Mouse (Mus musculus) Patski (cell line): ENCODE results near the gene Anapc13. TPM values are rescaled to one million over a fixed set of nuclear protein-coding genes. Genes with fewer than 3 reads are reported as not detected.

Experiments used
- ATAC-seq: fragments of 100-300 bp; one replicate; pipeline ENCODE4 v1.8.0; 2021
- CTCF ChIA-PET: fragments of 350-600 bp; sonication (Branson Sonifier 250); formaldehyde crosslinking; loops from one replicate; lab custom pipeline; 2022; ENCODE audit warnings: inconsistent platforms; lab: Charles Lee
- POLR2A ChIA-PET: fragments of 350-600 bp; sonication (Branson Sonifier 250); formaldehyde crosslinking; loops from one replicate; lab custom pipeline; 2022; ENCODE audit warnings: antibody characterized with exemption, inconsistent platforms; lab: Charles Lee
- DNase-seq: peaks from one replicate; pipeline ENCODE4 v3.0.0-alpha.2; 2011; ENCODE audit warnings: low read depth, low spot score
- H3K27me3 ChIP-seq: fragments of 371-371 bp; one replicate; pipeline ENCODE4 v1.5.1; 2021
- CTCF ChIP-seq: fragments of 100-300 bp; IDR thresholded peaks from one replicate; pipeline ENCODE4 v1.5.1; 2021
- in situ Hi-C: fragments of 300-500 bp; cut with MboI; formaldehyde crosslinking; loops from 3 replicates; pipeline ENCODE4 v1.11.1; 2018; ENCODE audit warnings: low pct_unique_long_range_greater_than_20kb, mixed read lengths
- polyA plus RNA-seq: library from polyadenylated mRNA; unstranded; gene quantifications from one replicate; pipeline ENCODE4 v1.2.3, GENCODE M21; 2021

The Anapc13 gene
- polyA plus RNA-seq = 113 TPM

DNA sequence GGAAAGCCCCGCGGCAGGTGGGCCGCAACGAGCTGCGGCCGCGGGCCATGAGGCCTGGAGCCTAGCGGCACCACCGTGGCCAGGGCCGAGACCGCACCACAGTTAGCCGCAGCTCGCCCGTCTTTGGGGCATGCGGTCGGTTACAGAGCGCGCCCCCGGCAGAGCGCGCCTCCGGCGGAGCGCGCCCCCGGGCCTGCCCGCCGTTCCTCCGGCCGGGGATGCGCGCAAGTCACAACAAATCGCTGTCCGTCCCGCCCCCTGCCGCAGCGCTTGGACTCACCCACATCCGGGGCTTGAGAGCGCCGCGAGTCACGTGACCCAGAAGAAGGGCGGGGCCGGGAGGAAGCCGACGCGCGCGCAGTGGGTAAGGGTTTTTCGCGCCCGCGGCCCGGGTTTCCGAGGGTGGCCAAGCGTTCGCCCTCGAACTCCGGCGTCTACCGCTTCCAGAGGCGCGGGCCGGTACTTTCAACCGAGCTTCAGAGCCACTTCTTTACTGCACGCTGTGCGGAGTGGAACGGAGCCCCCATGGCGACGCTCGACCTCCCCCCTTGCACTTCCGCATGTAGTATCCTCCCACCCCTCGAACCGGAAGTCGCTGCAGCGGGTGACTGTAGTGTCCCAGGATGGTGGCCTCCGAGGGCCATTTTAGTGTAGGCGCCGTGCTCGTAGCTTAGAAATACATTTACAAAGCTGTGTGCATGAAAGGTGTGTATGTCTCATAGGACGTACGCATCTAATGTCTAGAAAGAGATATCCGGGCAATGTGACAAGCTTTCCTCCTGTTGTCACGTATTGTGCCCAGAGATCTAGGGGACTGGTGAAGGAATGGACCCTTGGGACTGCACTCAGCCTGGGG lies at the start of gene Anapc13, which contains the start of gene Cep63:
Anapc13 (plus strand) TSS at position 314 of the 856 bp plus-strand sequence.
Cep63 (minus strand) TSS at position 552 of the 856 bp plus-strand sequence.
- no peaks in the 10 kb centered on the region for H3K27me3 ChIP-seq
- in situ Hi-C loops = loop anchor here (10.0 kb wide), 1 partner anchor 679 kb away; the partner anchor contains the start of genes 1300017J02Rik and Topbp1
- DNase-seq (peak; percentile 71), ATAC-seq (peak; percentile 77)
- ChIA-PET CTCF (interaction anchor here (1.7 kb wide), 1 partner anchor 10 kb away, joined by 5 read pairs; no protein-coding TSS in a partner anchor), POLR2A (interaction anchor here (0.5 to 1.3 kb wide), 4 partner anchors 10 to 365 kb away, joined by 3 to 4 read pairs (median 4); no protein-coding TSS in a partner anchor)
- TF ChIP-seq CTCF = no peak

DNA sequence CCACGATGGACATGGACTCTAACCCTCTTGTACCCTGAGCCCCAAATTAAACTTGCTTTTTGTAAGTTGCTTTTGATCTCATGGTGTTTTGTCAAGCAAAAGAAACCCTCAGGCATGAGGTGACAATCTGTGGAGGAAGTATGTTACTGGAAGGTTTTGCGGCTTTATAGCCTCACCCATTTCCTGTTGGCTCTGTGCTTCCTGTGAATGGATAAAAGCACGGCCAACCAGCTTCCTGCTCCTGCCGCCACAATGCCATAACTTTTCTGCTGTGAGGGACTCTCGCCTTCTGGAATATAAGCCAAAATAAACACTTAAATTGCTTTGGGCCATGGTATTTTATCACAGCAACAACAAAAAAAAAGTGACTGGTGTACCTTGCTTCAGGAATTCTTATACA lies 48.6 kb upstream of the Anapc13 start:
- in situ Hi-C loops = no loop called here
- DNase-seq (no peak), ATAC-seq (no peak)
- CTCF ChIA-PET = interaction anchor here (1.2 kb wide), 1 partner anchor 14 kb away, joined by 3 read pairs; no protein-coding TSS in a partner anchor
- TF ChIP-seq CTCF = no peak
- POLR2A ChIA-PET = no interaction called here
- no peaks in the 10 kb centered on the region for H3K27me3 ChIP-seq

DNA sequence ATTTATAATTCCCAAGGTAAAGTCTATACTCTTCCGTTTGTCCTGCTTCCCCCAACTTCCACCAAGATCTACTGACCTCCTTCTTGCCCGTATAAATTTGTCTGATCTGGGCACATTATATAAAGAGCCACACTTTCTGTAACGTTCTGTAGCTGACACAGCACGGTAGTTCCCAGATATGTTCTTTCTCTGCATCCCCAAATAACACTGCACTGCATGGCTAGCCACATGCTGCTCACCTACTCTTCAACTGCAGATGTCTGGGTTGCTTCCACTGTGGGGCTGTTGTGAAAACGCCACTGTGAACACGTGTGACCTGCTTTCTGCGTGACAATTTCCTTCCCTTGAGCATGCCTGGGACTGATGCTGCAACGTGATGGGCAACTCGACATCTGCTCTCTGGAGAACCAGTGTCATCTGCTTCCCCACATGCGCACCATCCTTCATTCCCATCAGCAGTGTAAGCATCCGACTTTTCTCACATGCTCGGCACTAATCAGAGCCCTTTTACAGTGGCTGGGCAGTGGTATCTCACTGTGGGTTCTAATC lies 44.1 kb upstream of the Anapc13 start:
- TF ChIP-seq CTCF = no peak
- CTCF ChIA-PET = no interaction called here
- no peak for DNase-seq
- no peaks in the 10 kb centered on the region for H3K27me3 ChIP-seq
- POLR2A ChIA-PET = no interaction called here
- no peak for ATAC-seq
- in situ Hi-C loops = no loop called here

GRCm38 (mm10) chr9:102587347-102587746 lies 38.7 kb upstream of the Anapc13 start:
- in situ Hi-C loops = no loop called here
- no peak for ATAC-seq
- CTCF ChIA-PET = interaction anchor here (1.4 kb wide), 1 partner anchor 11 kb away, joined by 5 read pairs; no protein-coding TSS in a partner anchor
- no peak for TF ChIP-seq CTCF
- DNase-seq = no peak
- POLR2A ChIA-PET = no interaction called here
- H3K27me3 ChIP-seq = no peaks in the 10 kb centered on the region

- ATAC-seq = no peak
Measured at GRCm38 (mm10) chr9:102594667-102595393, 31.3 kb upstream of the Anapc13 start.

DNA sequence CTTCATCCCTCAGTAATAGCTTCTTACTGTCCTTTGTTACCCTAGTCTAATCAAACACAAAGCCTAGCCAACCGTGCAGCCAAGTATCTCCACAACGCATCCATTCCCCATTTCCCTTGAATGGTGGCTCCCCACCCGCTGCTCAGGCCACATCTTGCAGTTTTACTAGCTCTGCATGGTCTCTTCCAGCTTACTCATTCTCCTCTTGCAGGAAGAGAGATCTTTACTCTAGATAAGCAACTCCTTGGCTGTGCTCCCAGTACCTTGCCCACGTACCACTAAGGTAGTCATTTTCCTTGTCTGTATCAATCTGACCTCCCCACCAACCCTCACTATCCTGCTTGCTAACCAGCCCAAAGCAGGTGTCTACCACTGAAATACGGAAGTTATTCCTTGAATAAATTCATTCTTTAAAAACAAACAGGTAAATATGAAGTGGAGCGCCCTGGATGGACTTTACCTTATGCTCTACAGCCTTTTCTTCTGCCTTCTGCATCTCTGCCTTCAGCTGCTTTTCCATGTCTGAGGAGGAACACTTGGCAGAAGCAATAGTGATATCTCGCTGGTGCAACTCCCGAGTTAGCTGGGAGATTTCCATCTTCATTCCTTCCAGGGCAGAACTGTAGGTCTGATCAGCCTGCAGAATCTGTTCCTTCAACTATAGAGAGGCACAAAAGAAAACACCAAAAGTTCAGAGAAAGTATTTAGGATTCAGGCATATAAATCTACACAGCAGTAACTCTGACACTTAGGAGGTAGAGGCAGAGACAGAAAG lies 30.2 kb upstream of the Anapc13 start:
- DNase-seq (no peak), ATAC-seq (no peak)
- CTCF ChIA-PET = interaction anchor here (1.3 kb wide), 1 partner anchor 25 kb away, joined by 3 read pairs; no protein-coding TSS in a partner anchor
- no peaks in the 10 kb centered on the region for H3K27me3 ChIP-seq
- TF ChIP-seq CTCF = no peak
- POLR2A ChIA-PET = interaction anchor here (0.6 kb wide), 1 partner anchor 297 kb away, joined by 3 read pairs; no protein-coding TSS in a partner anchor
- in situ Hi-C loops = no loop called here

More at GRCm38 (mm10) chr9:102594667-102595393, 31.3 kb upstream of the Anapc13 start:
- no peak for DNase-seq
- ChIA-PET POLR2A (no interaction called here), CTCF (interaction anchor here (1.2 kb wide), 1 partner anchor 24 kb away, joined by 3 read pairs; no protein-coding TSS in a partner anchor)
- in situ Hi-C loops = no loop called here
- no peaks in the 10 kb centered on the region for H3K27me3 ChIP-seq
- TF ChIP-seq CTCF = no peak

GRCm38 (mm10) chr9:102601187-102601586 lies 24.9 kb upstream of the Anapc13 start:
- TF ChIP-seq CTCF = no peak
- CTCF ChIA-PET = interaction anchor here (1.1 to 1.3 kb wide), 2 partner anchors 21 to 30 kb away, joined by 3 read pairs; no protein-coding TSS in a partner anchor
- ATAC-seq (no peak), DNase-seq (no peak)
- H3K27me3 ChIP-seq = no peaks in the 10 kb centered on the region
- POLR2A ChIA-PET = no interaction called here
- in situ Hi-C loops = no loop called here

DNA sequence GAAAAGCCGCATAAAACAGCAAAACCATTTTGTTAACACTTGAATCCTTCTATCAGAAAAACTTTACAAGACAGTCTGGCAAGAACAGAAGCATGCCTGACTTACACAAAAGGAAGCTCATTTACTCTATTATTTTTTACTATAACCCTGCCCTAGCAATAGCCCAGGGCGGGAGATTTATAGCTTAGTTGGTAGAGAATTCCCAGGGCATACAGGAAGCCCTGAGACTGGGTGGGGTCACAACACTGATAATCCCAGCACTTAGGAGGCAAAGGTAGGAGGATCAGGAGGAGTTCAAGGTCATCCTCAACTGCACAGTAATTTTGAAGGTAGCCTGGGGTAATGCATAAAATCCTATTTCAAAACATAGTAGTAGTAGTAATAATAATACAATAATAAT lies 24.4 kb upstream of the Anapc13 start:
- DNase-seq (no peak), ATAC-seq (no peak)
- POLR2A ChIA-PET = no interaction called here
- TF ChIP-seq CTCF = no peak
- in situ Hi-C loops = no loop called here
- CTCF ChIA-PET = interaction anchor here (1.1 to 1.3 kb wide), 2 partner anchors 20 to 31 kb away, joined by 3 read pairs; no protein-coding TSS in a partner anchor
- H3K27me3 ChIP-seq = no peaks in the 10 kb centered on the region

- POLR2A ChIA-PET = no interaction called here
- no peak for TF ChIP-seq CTCF
- CTCF ChIA-PET = no interaction called here
- H3K27me3 ChIP-seq = no peaks in the 10 kb centered on the region
- DNase-seq = no peak
- in situ Hi-C loops = no loop called here
- no peak for ATAC-seq
Measured at GRCm38 (mm10) chr9:102605162-102605561, 20.9 kb upstream of the Anapc13 start.

GRCm38 (mm10) chr9:102607471-102607870 lies 18.6 kb upstream of the Anapc13 start:
- ChIA-PET POLR2A (no interaction called here), CTCF (no interaction called here)
- TF ChIP-seq CTCF = peak; percentile 43
- no peaks in the 10 kb centered on the region for H3K27me3 ChIP-seq
- ATAC-seq (no peak), DNase-seq (no peak)
- in situ Hi-C loops = no loop called here
